Mouse (Mus musculus) urinary bladder, postnatal 10 days (tissue): ENCODE data around the gene Taar7f.
"Not testable (repeated sequence)": the region's sequence is repeated elsewhere in the genome, so short reads cannot be mapped to it uniquely, and the experiment has no call there.

Source experiments
- DNase-seq: peaks from one replicate; pipeline ENCODE4 v3.0.0; 2022; ENCODE audit warnings: low spot score

Taar7f gene

GRCm38 (mm10) chr10:24049210-24049609 lies at the start of gene Taar7f:
TSS of gene Taar7f (plus strand) at chr10:24049510.
- no peak for DNase-seq

GRCm38 (mm10) chr10:23999639-24000038 lies 49.7 kb upstream of the Taar7f start, which contains the start of gene Taar7b:
TSS of gene Taar7b (plus strand) at chr10:23999939.
- no peak for DNase-seq

GRCm38 (mm10) chr10:24006442-24006841 lies 42.9 kb upstream of the Taar7f start:
- no peak for DNase-seq

GRCm38 (mm10) chr10:24007034-24007433 lies 42.3 kb upstream of the Taar7f start:
- no peak for DNase-seq

- DNase-seq, result no peak
These were observed 41.2 kb upstream of the Taar7f start for GRCm38 (mm10) chr10:24008143-24008542.

- DNase-seq, result no peak
These were observed 22.4 kb upstream of the Taar7f start, which contains the start of gene Taar7d for GRCm38 (mm10) chr10:24026922-24027321. TSS of gene Taar7d (plus strand) at chr10:24027222.

GRCm38 (mm10) chr10:24031347-24031746 lies 18.0 kb upstream of the Taar7f start:
- DNase-seq, result no peak

GRCm38 (mm10) chr10:24037314-24037713 lies 12.0 kb upstream of the Taar7f start, which contains the start of gene Taar7e:
TSS of gene Taar7e (plus strand) at chr10:24037614.
- no peak for DNase-seq

- DNase-seq, result no peak
These were observed 9.0 kb upstream of the Taar7f start for GRCm38 (mm10) chr10:24040120-24040869.

- DNase-seq, result no peak
These were observed 2.7 kb downstream of the Taar7f start for GRCm38 (mm10) chr10:24052039-24052438.

GRCm38 (mm10) chr10:24058986-24059385 lies 9.7 kb downstream of the Taar7f start:
- no peak for DNase-seq

GRCm38 (mm10) chr10:24074751-24075150 lies 25.4 kb downstream of the Taar7f start:
- DNase-seq, result not testable (repeated sequence)

GRCm38 (mm10) chr10:24076200-24076599 lies 26.9 kb downstream of the Taar7f start, which contains the start of gene Taar8a:
TSS of gene Taar8a (plus strand) at chr10:24076500.
- DNase-seq, result not testable (repeated sequence)

GRCm38 (mm10) chr10:24080166-24080565 lies 30.9 kb downstream of the Taar7f start:
- DNase-seq, result no peak

- DNase-seq, result no peak
These were observed 36.6 kb downstream of the Taar7f start for GRCm38 (mm10) chr10:24085936-24086335.

- no peak for DNase-seq
These were observed 37.2 kb downstream of the Taar7f start for GRCm38 (mm10) chr10:24086555-24086954.

GRCm38 (mm10) chr10:24087168-24087567 lies 37.9 kb downstream of the Taar7f start:
- DNase-seq, result no peak

GRCm38 (mm10) chr10:24092194-24092593 lies 42.9 kb downstream of the Taar7f start, which contains the start of gene Taar8b:
TSS of gene Taar8b (minus strand) at chr10:24092294.
- no peak for DNase-seq

- not testable (repeated sequence) for DNase-seq
These were observed 47.7 kb downstream of the Taar7f start for GRCm38 (mm10) chr10:24097010-24097409.
